Mouse (Mus musculus): Measurements from ENCODE around the gene Prdm2.

The Prdm2 gene

DNA sequence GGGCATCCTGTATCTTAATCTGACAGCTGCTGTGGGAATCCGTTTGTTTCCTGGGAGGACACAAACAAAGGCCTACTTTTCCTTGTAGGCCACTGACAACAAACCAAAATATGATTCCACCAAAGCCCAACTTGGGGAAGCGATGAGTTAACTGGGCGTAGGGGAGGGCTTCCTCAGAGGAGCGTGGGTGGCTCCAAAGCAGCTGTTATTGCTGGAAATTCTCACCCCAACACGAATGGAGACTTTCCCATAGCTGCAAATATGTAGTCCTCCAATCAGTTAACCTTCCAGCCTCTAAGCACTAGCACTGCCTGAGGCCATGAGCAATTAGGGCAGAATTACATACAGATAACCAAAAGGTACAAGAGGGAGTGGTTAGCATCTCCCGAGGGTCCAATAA lies 112.6 kb downstream of the Prdm2 start:
- no peak for DNase-seq

DNA sequence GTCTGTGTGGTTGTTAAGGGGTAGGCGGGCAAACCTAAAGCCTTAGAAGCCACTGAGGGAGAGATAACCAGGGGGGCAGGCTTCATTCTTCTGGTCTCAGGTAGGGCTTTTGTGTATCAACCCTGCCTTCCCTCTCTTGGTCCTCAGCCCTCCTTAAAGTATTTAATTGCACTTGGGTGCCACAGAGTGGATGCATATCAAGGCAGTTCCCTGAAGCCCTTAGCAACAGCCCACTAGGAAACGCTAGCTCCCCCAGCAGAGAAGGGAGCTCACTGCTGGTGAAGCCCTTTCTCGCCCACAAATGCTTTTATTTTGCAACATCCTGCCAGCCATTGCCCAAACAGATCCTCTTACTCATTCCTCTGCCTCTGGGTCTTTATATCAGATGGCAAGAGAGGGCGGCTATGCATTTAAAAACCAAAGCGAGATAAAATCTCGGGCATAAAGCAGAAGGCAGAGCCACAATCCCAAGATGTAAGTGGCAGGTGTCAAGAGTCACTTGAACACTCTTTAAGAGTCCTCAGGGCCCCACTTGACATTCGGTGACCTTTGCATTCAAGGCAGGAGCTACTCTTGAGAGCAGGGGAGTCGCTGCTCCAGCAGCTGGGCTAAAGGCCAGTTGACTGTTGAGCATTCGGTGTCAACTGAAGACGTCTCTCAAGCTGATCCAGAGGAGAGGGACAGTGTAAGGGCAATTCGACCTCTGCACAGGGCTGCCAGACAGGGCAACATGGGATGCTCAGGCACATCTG lies 113.3 kb downstream of the Prdm2 start:
- no peak for DNase-seq

DNA sequence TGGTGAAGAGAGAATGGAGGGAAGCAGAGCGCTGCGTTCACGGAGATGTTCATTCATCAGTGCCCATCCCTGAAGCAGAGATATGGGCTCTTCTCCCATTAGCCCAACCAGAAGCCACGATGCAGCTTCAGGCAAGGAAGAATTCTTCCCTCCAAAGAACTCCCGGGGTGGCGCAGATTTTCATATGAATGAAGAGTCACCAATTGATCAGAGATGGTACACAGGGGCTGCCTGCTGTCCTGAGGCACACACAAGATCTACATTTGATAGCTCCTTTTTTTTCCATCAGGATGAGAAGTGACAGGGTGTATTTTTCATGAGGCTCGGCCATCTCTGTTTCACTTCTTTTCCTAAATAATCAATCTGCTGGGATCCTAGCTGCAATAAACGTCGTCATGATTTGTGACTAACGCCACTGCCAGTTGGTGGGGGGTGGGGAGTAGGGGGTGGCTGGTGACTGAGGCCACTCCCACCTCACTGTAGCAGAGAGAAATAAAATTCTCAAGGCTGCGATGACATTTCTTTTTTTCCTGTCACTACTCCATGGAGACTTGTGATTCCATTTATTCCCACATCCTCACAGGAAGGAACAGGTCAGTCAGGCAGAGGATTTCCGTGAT lies 120.6 kb downstream of the Prdm2 start:
- DNase-seq: no peak

DNA sequence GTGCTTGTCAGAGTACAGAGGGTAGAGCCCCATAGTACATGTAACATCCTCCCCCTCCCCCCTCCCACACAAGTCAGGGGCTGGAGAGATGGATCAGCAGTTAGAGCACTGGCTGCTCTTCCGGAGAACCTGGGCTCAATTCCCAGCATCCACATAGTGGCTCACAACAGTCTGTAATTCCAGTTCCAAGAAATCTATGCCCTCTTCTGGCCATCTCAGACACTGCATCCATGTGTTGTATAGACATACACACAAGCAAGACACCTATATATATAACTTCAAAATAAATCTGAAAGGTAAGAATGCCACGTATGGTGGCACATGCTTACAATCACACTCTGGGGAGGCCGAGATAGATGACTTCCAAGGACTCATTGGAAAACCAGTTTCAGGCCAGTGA lies 122.2 kb downstream of the Prdm2 start:
- DNase-seq: no peak

DNA sequence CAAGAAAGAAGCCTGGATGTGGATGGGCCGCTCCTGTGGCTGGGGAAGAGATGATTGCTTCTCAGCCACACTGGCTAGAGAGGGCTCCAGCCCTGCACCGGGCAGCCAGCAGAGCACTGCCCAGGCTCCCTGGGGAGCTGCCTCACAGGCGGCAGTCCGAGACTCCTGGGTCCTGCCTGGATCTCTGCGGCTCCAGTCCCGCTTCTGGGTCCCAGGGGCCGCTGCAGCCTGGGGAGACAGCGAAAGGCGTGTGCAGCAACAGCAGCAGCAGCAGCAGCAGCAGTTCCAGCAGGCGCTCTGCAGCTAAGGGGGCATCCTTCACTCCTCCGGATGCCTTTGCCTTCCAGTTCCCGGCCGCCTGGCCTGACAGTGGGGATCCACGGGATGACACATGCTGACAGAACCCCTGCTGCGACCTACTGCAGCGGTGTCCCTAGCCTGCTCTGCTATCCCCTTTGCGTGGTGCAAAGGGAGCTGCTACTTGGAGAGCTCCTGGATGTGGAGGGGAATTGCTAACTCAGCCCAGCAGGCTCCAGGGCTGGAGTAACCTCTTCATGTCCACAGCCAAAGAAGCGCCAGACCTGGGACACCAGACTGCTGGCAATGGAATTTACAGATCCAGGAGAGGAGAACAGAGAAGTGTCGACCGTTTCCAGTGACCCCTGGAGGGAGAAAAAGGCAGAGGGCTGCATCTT lies 138.6 kb downstream of the Prdm2 start:
- DNase-seq: no peak

DNA sequence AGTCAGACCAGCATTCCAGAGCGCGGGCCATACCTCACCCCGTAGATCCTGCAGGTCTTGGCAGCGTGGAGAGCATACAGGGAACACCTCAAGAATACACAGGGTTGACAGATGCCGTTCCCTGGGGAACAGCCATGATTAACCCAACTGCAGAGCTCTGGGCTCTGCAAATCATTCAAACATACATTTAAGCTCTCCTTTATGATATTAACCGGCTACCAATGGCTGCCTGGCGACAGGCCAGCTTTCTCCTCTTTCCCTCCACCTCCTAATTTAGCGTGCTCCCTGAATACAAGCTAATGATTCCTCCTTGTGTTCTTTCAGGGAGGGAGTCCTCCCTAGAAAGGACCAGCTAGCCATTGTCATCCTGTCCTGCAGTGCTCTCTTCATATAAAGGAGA lies 141.0 kb downstream of the Prdm2 start:
- DNase-seq: no peak

DNA sequence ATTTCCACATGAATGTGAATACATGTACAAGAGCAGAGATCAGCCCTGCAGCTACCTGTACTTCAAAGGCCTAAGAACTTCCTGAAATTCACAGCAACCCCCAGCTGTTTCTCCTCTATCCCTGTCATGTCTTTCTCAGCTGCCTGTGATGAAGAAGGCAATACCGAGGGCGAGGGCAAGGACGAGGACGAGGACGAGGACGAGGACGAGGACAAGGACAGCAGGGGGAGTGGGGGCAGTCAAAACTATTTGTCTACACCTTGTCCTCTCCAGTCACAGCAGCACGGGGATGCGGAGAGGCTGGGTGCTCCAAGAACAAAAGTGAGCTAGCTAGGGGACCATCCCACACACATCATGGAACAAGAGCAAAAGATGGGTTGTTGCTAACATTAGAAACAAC lies 145.8 kb downstream of the Prdm2 start:
- no peak for DNase-seq

DNA sequence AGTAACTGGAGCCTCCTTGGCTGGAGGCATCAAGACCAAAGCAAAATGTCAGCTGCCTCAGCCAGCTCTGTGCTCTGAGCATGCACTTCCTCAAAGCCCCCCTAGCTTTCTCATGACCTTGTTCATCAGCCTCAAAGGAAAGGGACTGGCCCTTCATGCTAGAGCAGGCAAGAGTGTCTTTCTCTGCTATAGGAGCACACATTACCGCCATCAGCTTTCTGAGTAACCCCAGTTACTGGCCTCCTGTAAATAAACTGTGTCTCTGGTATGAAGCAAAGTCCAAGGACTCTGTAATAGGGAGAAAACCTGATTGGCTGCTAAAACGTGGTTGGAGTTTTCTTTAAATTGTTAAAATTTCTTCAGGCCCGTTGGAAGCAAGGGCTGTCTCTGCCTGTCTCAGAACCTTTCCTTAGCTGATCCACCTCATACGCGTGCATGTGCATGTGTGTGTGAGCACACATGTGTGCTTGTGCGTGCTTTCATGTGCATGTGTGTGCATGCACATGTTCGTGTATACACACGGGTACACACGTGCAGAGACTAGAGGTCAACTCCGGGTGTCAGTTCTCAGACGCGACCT lies 153.9 kb downstream of the Prdm2 start:
- DNase-seq: no peak

Data from thymus, adult 18-20 months (tissue).